Mouse (Mus musculus): ENCODE measurements around the gene Scand1. TPM values are rescaled to one million over a fixed set of nuclear protein-coding genes. Genes with fewer than 3 reads are reported as not detected.
A peak's percentile ranks its signal among the peaks of the same experiment; 100 is the strongest.

Scand1 gene
- polyA plus RNA-seq (2014; fragmentation: Nextera tagmentation; extraction: Ambion mirVana): 67.2 and 67.3 TPM in 2 replicates

DNA sequence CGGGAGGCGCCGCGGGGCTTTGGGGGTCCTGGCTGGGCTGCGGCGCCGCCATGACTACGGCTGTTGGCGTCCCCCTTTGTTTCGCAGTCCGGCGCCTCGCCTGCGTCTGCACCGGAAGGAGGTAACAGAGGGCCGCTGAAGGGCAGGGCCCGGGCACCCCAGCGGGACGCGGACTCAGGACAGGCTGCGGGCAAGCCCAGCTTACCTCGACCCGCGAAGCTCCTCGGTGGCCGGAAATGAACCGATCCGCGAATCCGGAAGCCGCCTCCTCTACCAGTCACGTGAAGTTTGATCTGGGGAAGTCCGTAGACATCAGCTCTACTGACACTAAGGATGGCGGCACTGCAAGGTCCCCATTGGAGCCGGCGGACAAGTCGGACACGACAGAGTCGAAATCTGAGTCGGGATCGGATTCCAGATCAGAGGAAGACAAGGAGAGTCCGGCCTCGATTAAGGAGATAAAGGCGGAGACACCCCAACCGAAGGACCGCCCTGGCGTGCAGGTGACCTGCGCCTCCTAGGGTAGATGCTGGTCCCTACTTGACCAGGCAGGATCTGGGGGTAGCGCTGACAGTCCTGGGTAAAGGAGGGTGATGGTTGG, at the start of gene Scand1, which contains the start of gene Cnbd2:
Scand1 (minus strand) TSS at position 408 of the 601 bp plus-strand sequence.
Cnbd2 (plus strand) TSS at position 3 of the 601 bp plus-strand sequence.
- H3K4me2 ChIP-seq (ENCODE audit: low read length): peak within 1 kb of the TSS; percentile 83
- H3K9me3 ChIP-seq (replicated peaks; ENCODE audit: control insufficient read depth, low read length): no peaks in the 10 kb centered on the region
- peak within 1 kb of the TSS; percentile 93 for H3K4me3 ChIP-seq (ENCODE audit: low read depth, low read length)
- peak within 1 kb of the TSS; percentile 92 for H3K9ac ChIP-seq (ENCODE audit: low read length)
- H3K27ac ChIP-seq (ENCODE audit: low read depth, low read length): peak within 1 kb of the TSS; percentile 94
- no peaks in the 10 kb centered on the region for H3K27me3 ChIP-seq (replicated peaks; ENCODE audit: control insufficient read depth, insufficient read depth, low read length)
- no peaks in the 10 kb centered on the region for H3K4me1 ChIP-seq (ENCODE audit: control insufficient read depth, insufficient read depth, low read length)
- peak; percentile 91 for DNase-seq (ENCODE audit: low spot score)
- WGBS: under 1% methylated on average over 47 of the region's 49 CpGs
- H3K36me3 ChIP-seq (ENCODE audit: control insufficient read depth, insufficient read depth, low read length): peaks cover 2% of the 10 kb centered on the region; the same call in 1 of the 2 replicates
- ATAC-seq: peak; percentile 94

DNA sequence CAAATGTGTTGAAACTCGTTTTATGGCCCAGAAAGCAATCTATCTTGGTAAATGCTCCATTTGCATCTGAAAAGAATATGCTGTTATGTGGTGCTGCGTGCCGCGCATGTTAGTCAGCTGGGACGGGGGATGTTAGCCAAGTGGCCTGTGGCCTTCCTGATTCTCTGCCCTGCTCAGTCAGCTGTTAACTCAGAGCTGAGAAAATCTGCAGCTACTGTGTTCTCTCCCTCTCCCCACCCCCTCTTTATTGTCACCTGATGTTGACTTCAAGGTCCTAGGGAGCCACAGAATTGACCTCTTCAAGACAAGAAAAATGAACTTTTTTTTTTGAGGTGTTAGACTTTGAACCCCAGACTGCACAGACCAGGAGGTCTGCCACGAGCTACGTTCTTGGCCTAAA, 43.5 kb upstream of the Scand1 start:
- DNase-seq (ENCODE audit: low spot score): peak; percentile 68
- WGBS: 45% methylated on average over 7 of the region's 7 CpGs
- ATAC-seq: 0 out of 2 replicates have a peak, but pooled peaks have one; percentile 44

DNA sequence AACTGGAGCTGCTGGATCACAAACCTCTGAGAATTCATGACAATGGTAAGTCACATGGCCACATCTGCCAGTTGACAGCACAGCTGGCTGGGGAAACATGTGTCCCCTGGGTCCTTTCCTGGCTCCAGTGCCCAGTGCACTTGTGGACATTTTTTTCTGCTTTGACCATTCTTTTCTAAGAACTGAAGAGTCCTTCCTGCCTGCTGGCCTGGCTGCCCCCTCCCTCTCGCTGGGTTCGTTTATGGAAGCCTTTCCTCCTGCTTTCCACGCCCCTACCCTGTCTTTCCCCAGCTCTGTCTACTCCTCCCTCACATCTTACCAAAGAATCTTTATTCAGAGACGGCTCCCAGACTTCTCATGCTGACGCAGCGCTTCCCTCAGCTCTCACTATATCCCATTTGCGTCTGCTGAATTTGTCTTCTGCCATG, 40.8 kb upstream of the Scand1 start:
- Histone ChIP-seq H3K36me3 (ENCODE audit: control insufficient read depth, insufficient read depth, low read length) (no peaks in the 10 kb centered on the region), H3K9ac (ENCODE audit: low read length) (no peak overlapping the region), H3K4me3 (ENCODE audit: low read depth, low read length) (no peak overlapping the region), H3K27me3 (replicated peaks; ENCODE audit: control insufficient read depth, insufficient read depth, low read length) (no peaks in the 10 kb centered on the region), H3K27ac (ENCODE audit: low read depth, low read length) (no peak overlapping the region; the same call in 1 of the 2 replicates), H3K4me2 (ENCODE audit: low read length) (no peak overlapping the region), H3K4me1 (ENCODE audit: control insufficient read depth, insufficient read depth, low read length) (no peaks in the 10 kb centered on the region), H3K9me3 (replicated peaks; ENCODE audit: control insufficient read depth, low read length) (no peaks in the 10 kb centered on the region)
- DNase-seq (ENCODE audit: low spot score): peak; percentile 13
- 50% methylated on average over 7 of the region's 7 CpGs for WGBS
- peak; percentile 26; the same call in 1 of the 2 replicates for ATAC-seq

More for the DNA sequence above, 43.5 kb upstream of the Scand1 start:
- Histone ChIP-seq H3K36me3 (ENCODE audit: control insufficient read depth, insufficient read depth, low read length) (no peaks in the 10 kb centered on the region), H3K4me1 (ENCODE audit: control insufficient read depth, insufficient read depth, low read length) (no peaks in the 10 kb centered on the region), H3K4me2 (ENCODE audit: low read length) (no peak overlapping the region), H3K4me3 (ENCODE audit: low read depth, low read length) (no peak overlapping the region), H3K27me3 (replicated peaks; ENCODE audit: control insufficient read depth, insufficient read depth, low read length) (no peaks in the 10 kb centered on the region), H3K9ac (ENCODE audit: low read length) (no peak overlapping the region), H3K9me3 (replicated peaks; ENCODE audit: control insufficient read depth, low read length) (no peaks in the 10 kb centered on the region), H3K27ac (ENCODE audit: low read depth, low read length) (no peak overlapping the region)

DNA sequence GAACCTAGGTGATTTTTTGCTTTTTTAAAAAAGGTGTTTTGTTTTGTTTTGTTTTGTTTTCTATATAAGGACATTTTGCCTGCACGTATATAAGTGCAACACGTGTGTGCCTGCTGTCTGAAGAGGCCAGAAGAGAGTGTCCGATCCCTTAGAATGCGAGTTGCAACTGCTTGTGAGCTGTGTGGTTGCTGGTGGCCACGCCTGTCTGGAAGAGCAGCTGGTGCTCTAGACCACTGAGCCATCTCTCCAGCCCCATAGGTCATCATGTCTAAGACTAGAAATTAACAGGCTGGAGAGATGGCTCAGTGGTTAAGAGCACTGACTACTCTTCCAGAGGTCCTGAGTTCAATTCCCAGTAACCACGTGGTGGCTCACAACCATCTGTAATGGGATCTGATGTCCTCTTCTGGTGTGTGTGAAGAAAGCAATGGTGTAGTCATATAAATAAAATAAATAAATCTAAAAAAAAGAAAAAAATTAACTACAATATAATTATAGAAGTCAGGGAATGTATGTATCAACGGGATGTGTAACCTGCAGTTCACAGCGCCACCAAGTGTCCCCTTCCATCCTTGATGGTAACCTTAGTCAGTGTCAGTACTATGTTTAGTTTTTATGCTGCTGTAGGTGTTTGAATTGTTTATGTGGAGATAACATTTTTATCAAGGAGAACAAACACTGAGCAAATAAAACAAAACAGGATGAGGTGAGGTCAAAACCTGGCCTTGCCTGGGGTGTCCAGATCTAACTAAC, 40.1 kb upstream of the Scand1 start:
- no peak for ATAC-seq

DNA sequence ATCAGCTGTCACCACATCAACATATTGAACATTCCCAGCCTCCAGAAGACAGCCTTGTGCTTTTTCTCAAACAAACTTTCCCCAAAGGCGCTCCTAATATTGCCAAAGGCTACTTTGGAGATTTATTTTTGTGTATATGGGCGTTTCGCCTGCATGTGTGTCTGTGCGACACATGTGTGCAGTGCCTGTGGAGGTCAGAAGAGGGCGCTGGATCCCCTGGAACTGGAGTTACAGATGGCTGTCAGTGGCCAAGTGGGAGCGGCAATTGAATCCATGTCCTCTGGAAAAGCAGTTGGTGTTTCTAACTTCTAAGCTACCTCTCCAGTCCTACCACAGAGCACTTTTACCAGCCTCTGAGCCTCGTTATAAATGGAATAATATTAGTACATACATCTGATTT, 38.7 kb upstream of the Scand1 start:
- no peaks in the 10 kb centered on the region for H3K27me3 ChIP-seq (replicated peaks; ENCODE audit: control insufficient read depth, insufficient read depth, low read length)
- DNase-seq (ENCODE audit: low spot score) (no peak), ATAC-seq (no peak)
- no peaks in the 10 kb centered on the region for H3K36me3 ChIP-seq (ENCODE audit: control insufficient read depth, insufficient read depth, low read length)
- no peak overlapping the region for H3K4me2 ChIP-seq (ENCODE audit: low read length)
- no peaks in the 10 kb centered on the region for H3K4me1 ChIP-seq (ENCODE audit: control insufficient read depth, insufficient read depth, low read length)
- H3K9ac ChIP-seq (ENCODE audit: low read length): no peak overlapping the region
- H3K9me3 ChIP-seq (replicated peaks; ENCODE audit: control insufficient read depth, low read length): no peaks in the 10 kb centered on the region
- no peak overlapping the region for H3K27ac ChIP-seq (ENCODE audit: low read depth, low read length)
- 82% methylated on average over 7 of the region's 7 CpGs for WGBS
- H3K4me3 ChIP-seq (ENCODE audit: low read depth, low read length): no peak overlapping the region

More for the DNA sequence above, 40.1 kb upstream of the Scand1 start:
- H3K27me3 ChIP-seq (replicated peaks; ENCODE audit: control insufficient read depth, insufficient read depth, low read length): no peaks in the 10 kb centered on the region
- no peaks in the 10 kb centered on the region for H3K4me1 ChIP-seq (ENCODE audit: control insufficient read depth, insufficient read depth, low read length)
- no peak overlapping the region for H3K4me2 ChIP-seq (ENCODE audit: low read length)
- H3K36me3 ChIP-seq (ENCODE audit: control insufficient read depth, insufficient read depth, low read length): no peaks in the 10 kb centered on the region
- H3K27ac ChIP-seq (ENCODE audit: low read depth, low read length): no peak overlapping the region; the same call in 1 of the 2 replicates
- DNase-seq (ENCODE audit: low spot score): no peak
- 80% methylated on average over 8 of the region's 8 CpGs for WGBS
- H3K9ac ChIP-seq (ENCODE audit: low read length): no peak overlapping the region
- H3K9me3 ChIP-seq (replicated peaks; ENCODE audit: control insufficient read depth, low read length): no peaks in the 10 kb centered on the region
- no peak overlapping the region for H3K4me3 ChIP-seq (ENCODE audit: low read depth, low read length)

DNA sequence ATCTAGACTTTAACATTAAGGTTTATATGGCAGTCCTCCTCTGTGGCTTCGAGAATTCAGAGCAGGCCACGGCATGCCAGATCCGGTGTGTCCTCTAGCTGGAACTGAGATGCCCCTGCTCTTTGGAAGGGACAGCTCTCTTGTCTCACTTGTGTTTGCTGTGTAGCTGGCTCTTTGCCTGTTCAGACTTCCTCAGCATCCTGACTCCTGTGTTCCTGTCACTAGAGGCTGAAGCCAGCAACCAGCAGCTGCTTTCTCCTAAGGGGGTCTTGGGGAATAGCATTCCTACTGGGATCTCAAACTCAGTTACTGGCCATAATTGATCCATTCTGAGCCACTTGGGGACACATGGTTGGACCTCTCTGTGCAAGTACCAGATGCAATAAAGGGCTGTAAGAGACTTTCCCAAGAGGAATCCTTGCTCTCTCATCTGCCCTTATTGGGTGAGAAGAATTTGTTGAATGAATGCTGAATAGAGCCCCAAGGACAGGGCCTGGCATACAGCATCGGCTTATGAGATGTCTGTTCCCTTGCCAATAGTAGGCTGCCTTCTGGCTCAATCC, 36.9 kb upstream of the Scand1 start:
- H3K4me1 ChIP-seq (ENCODE audit: control insufficient read depth, insufficient read depth, low read length): no peaks in the 10 kb centered on the region
- no peaks in the 10 kb centered on the region for H3K27me3 ChIP-seq (replicated peaks; ENCODE audit: control insufficient read depth, insufficient read depth, low read length)
- 88% methylated on average over 4 of the region's 4 CpGs for WGBS
- H3K9me3 ChIP-seq (replicated peaks; ENCODE audit: control insufficient read depth, low read length): no peaks in the 10 kb centered on the region
- H3K9ac ChIP-seq (ENCODE audit: low read length): no peak overlapping the region
- H3K4me2 ChIP-seq (ENCODE audit: low read length): no peak overlapping the region
- DNase-seq (ENCODE audit: low spot score): no peak
- no peak overlapping the region for H3K4me3 ChIP-seq (ENCODE audit: low read depth, low read length)
- H3K27ac ChIP-seq (ENCODE audit: low read depth, low read length): no peak overlapping the region
- no peak for ATAC-seq
- H3K36me3 ChIP-seq (ENCODE audit: control insufficient read depth, insufficient read depth, low read length): no peaks in the 10 kb centered on the region

DNA sequence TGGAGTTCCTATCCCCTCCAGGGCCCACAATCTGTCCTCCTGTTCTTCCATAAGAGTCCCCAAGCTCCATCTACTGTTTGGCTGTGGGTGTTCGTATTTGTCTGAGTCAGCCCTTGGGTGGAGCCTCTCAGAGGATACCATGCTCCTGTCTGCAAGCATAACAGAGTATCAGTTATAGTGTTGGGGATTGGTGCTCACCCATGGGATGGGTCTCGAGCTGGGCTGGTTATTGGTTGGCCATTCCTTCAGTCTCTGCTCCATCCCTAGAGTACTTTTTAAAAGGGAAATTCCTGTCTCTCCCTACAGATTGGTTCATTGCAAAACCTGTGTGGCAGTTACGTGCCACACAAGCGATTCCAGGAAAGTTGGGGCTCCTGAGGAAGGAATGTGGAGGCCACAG, 36.3 kb upstream of the Scand1 start:
- H3K36me3 ChIP-seq (ENCODE audit: control insufficient read depth, insufficient read depth, low read length): no peaks in the 10 kb centered on the region
- no peaks in the 10 kb centered on the region for H3K9me3 ChIP-seq (replicated peaks; ENCODE audit: control insufficient read depth, low read length)
- WGBS: 93% methylated on average over 4 of the region's 4 CpGs
- ATAC-seq: no peak
- H3K4me3 ChIP-seq (ENCODE audit: low read depth, low read length): no peak overlapping the region
- no peaks in the 10 kb centered on the region for H3K27me3 ChIP-seq (replicated peaks; ENCODE audit: control insufficient read depth, insufficient read depth, low read length)
- H3K4me1 ChIP-seq (ENCODE audit: control insufficient read depth, insufficient read depth, low read length): no peaks in the 10 kb centered on the region
- H3K4me2 ChIP-seq (ENCODE audit: low read length): no peak overlapping the region
- DNase-seq (ENCODE audit: low spot score): no peak
- H3K9ac ChIP-seq (ENCODE audit: low read length): no peak overlapping the region
- no peak overlapping the region for H3K27ac ChIP-seq (ENCODE audit: low read depth, low read length)

DNA sequence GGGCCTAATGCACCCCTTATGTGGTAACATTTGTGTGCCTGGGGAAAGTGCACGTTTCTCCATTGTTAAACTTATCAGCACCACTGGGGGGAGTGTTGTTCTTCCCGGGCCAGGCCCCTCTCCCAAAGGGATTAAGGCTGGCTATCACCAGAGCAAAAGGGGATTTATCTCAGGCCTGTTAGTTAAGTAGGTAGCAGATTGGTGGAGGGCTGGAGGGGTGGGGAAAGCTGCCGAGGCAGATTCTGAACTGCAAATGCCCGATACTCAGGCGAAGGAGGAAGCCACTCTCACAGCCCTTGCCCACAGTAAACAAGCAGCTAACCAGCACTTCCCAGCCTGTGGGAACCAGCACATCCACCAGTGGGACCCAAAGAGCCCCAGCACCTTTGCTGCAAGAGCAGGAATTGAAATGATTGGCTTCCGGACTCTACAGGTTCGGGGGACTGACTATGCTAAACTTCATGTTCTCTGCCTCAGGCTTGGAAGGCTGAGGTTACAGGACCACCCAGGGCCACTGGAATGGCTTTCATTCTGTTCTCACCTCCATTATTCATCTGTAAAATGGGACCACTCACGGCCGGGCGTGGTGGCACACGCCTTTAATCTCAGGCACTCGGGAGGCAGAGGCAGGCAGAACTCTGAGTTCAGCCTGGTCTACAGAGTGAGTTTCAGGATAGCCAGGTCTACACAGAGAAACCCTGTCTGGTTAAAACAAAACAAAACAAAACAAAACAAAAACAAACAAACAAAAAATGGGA, 32.5 kb upstream of the Scand1 start:
- DNase-seq (ENCODE audit: low spot score): peak; percentile 26
- Histone ChIP-seq H3K4me3 (ENCODE audit: low read depth, low read length) (no peak overlapping the region), H3K27ac (ENCODE audit: low read depth, low read length) (no peak overlapping the region), H3K9me3 (replicated peaks; ENCODE audit: control insufficient read depth, low read length) (no peaks in the 10 kb centered on the region), H3K9ac (ENCODE audit: low read length) (no peak overlapping the region), H3K4me2 (ENCODE audit: low read length) (no peak overlapping the region), H3K36me3 (ENCODE audit: control insufficient read depth, insufficient read depth, low read length) (no peaks in the 10 kb centered on the region), H3K4me1 (ENCODE audit: control insufficient read depth, insufficient read depth, low read length) (no peaks in the 10 kb centered on the region), H3K27me3 (replicated peaks; ENCODE audit: control insufficient read depth, insufficient read depth, low read length) (no peaks in the 10 kb centered on the region)
- WGBS: 56% methylated on average over 12 of the region's 12 CpGs
- no peak for ATAC-seq
